Mouse (Mus musculus) limb, embryonic 14.5 days (tissue): Measurements from ENCODE around the gene Dlg2. TPM values are rescaled to one million over a fixed set of nuclear protein-coding genes. Genes with fewer than 3 reads are reported as not detected.

ENCODE experiments used
- ATAC-seq: fragments of 200-750 bp; cut with Nextera tagmentation; 2 replicates; pipeline ENCODE4 v1.8.0; 2017; ENCODE audit warnings: low read depth, moderate number of reproducible peaks, moderate TSS enrichment; ENCODE audit not compliant: low FRiP score
- DNase-seq: peaks from one replicate; pipeline ENCODE4 v3.0.0-alpha.2; 2015; ENCODE audit warnings: low spot score
- H3K27ac ChIP-seq: fragments of 300-500 bp; sonication (generic); replicated peaks from 2 replicates; pipeline ENCODE4 v1.5.1; 2014; ENCODE audit warnings: low read depth, mild to moderate bottlenecking, low read length, moderate library complexity, mixed read lengths
- H3K27me3 ChIP-seq: fragments of 300-500 bp; sonication (generic); 2 replicates; pipeline ENCODE4 v1.6.1; 2014; ENCODE audit warnings: low read length, mixed read lengths; ENCODE audit not compliant: control insufficient read depth, insufficient read depth
- H3K36me3 ChIP-seq: fragments of 300-500 bp; sonication (generic); 2 replicates; pipeline ENCODE4 v1.6.1; 2014; ENCODE audit warnings: mild to moderate bottlenecking, low read length, moderate library complexity, mixed read lengths; ENCODE audit not compliant: control insufficient read depth, insufficient read depth
- H3K4me1 ChIP-seq: fragments of 300-500 bp; sonication (generic); 2 replicates; pipeline ENCODE4 v1.6.1; 2014; ENCODE audit warnings: antibody characterized with exemption, low read length, mixed read lengths; ENCODE audit not compliant: control insufficient read depth, insufficient read depth
- H3K4me2 ChIP-seq: fragments of 300-500 bp; sonication (generic); replicated peaks from 2 replicates; pipeline ENCODE4 v1.6.1; 2014; ENCODE audit warnings: low read depth, mild to moderate bottlenecking, low read length, moderate library complexity; ENCODE audit not compliant: severe bottlenecking
- H3K4me3 ChIP-seq: fragments of 300-500 bp; sonication (generic); replicated peaks from 2 replicates; pipeline ENCODE4 v1.5.1; 2014; ENCODE audit warnings: low read length
- H3K9ac ChIP-seq: fragments of 300-500 bp; sonication (generic); 2 replicates; pipeline ENCODE4 v1.6.1; 2014; ENCODE audit warnings: mild to moderate bottlenecking, low read depth, low read length, moderate library complexity; ENCODE audit not compliant: severe bottlenecking
- H3K9me3 ChIP-seq: fragments of 300-500 bp; sonication (generic); 2 replicates; pipeline ENCODE4 v1.6.1; 2016; ENCODE audit warnings: low read length; ENCODE audit not compliant: control insufficient read depth
- POLR2A ChIP-seq: fragments of 200-500 bp; IDR thresholded peaks from 2 replicates; pipeline ENCODE4 v1.8.0; 2012; ENCODE audit warnings: inconsistent platforms, mild to moderate bottlenecking, moderate library complexity, borderline replicate concordance; ENCODE audit not compliant: insufficient read depth, insufficient read length; ENCODE audit errors: extremely low read depth
- WGBS: fragments of 180-500 bp; shearing (Covaris S2); extraction: QIAGEN DNeasy Blood & Tissue Kit; methylation state at CpG from one replicate; pipeline ENCODE4 v1.1.7; 2014; 5-methylcytosine and 5-hydroxymethylcytosine counted together
- polyA plus RNA-seq, 2 experiments: library from polyadenylated mRNA; depleted of rRNA in 1 of 2; stranded (reverse) in 1 of 2; unstranded in 1 of 2; fragments of >200 nt; fragmentation: Nextera tagmentation in 1 of 2; extraction: Ambion mirVana in 1 of 2; gene quantifications; 2 replicates each; pipeline versions ENCODE4 v1.2.1 to v1.2.3; 2012 to 2014

The Dlg2 gene
- polyA plus RNA-seq, 2 experiments = 4.6 to 7.3 TPM

DNA sequence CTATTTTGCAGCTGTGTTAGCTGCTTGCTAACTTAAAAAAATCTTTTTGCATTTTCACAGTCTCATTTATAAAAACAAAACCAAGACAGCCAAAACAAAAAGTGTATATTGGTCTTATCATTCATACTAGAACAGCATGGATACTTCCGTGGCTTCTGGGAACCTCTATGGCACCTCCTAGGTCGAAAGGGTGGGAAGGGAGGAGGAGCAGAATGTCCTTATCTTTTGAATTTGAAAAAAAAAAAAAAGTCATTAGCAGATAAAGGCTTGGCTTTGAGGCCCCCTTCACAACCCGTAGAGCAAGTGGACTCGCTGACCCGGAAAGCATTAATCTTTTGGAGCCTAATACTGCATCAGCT, 785.2 kb downstream of the Dlg2 start:
- 2% methylated on average over 5 of the region's 5 CpGs for WGBS
- Histone ChIP-seq H3K9ac (no peak overlapping the region), H3K9me3 (no peaks in the 10 kb centered on the region), H3K4me3 (peak overlapping the region; percentile 30), H3K27ac (no peak overlapping the region), H3K4me1 (no peaks in the 10 kb centered on the region), H3K4me2 (peak overlapping the region; percentile 62; the same call in 1 of the 2 replicates), H3K27me3 (peaks cover 4% of the 10 kb centered on the region; the same call in 1 of the 2 replicates), H3K36me3 (no peaks in the 10 kb centered on the region)
- DNase-seq (no peak), ATAC-seq (no peak)
- TF ChIP-seq POLR2A = no peak

DNA sequence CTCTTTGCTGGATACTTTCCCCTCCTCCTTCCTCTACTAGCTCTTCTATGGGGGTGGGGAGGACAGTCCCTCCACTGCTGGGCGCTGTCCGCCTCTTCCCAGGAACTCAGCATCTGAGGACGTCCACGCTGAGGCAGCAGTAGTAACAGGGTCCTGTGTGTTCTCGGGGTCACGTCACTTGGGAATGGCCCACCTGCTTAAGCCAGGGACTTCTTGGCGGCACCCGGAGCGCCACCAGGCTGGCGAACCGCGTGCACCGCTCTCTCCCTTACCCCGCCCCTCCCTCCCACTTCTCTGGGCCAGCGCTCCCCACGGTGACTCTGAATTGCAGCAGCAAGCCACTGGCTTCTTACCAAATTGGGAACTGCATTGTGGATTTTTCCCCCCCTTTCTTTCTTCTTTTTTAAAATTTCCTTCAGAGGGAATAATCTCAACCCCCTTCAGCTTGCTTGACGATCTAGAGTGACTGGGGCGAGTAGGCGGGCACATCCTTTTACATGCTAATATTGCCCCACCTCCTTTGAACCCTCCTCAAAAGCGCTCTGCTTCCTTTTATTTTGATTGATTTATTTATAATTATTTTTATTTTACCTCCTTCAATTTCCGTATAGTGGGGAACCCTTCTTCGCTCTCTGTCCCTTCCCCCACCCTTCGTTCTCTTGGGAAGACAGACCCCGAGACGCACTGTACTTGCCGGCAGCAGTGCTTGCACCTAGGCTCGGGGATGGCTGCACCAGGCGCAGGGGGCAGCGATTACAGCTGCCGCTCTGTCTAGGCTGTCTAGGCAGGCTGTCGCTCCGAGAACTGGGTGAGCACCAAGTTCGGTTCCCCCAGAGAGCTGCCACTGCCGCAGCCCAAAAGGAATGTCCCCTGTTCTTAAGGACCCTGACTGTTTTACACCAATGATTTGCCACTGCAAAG, 785.8 kb downstream of the Dlg2 start:
- under 1% methylated on average over 34 of the region's 34 CpGs for WGBS
- no peaks in the 10 kb centered on the region for H3K36me3 ChIP-seq
- H3K9ac ChIP-seq = no peak overlapping the region
- DNase-seq (no peak), ATAC-seq (no peak; the same call in 1 of the 2 replicates)
- H3K4me1 ChIP-seq = no peaks in the 10 kb centered on the region
- peak overlapping the region; percentile 30 for H3K4me3 ChIP-seq
- TF ChIP-seq POLR2A = no peak
- H3K27me3 ChIP-seq = peaks cover 4% of the 10 kb centered on the region; the same call in 1 of the 2 replicates
- H3K27ac ChIP-seq = no peak overlapping the region
- peak overlapping the region; percentile 62 for H3K4me2 ChIP-seq
- no peaks in the 10 kb centered on the region for H3K9me3 ChIP-seq

DNA sequence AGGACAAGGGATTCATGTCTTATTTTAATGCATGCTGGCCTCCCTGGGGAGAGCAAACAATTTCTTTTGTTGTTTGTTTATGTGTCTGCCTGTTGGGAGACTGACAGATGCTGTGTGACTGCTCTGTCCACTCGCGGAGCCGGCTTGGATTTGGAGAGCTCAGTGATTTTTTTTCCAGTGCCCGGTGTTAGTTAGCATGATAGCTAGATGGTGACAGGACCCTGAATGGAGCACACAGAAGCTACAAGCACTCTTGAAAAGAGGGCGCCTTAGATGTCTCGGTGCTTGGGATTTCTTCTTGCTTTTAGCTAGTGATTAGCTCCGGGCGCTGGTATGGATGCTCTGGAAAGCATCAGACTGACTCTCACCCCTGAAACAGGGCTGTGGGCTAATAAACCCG, 786.5 kb downstream of the Dlg2 start:
- Histone ChIP-seq H3K4me2 (peak overlapping the region; percentile 62), H3K9me3 (no peaks in the 10 kb centered on the region), H3K27me3 (peaks cover 4% of the 10 kb centered on the region; the same call in 1 of the 2 replicates), H3K4me3 (peak overlapping the region; percentile 30), H3K36me3 (no peaks in the 10 kb centered on the region), H3K4me1 (no peaks in the 10 kb centered on the region), H3K27ac (no peak overlapping the region), H3K9ac (no peak overlapping the region)
- ATAC-seq = no peak
- TF ChIP-seq POLR2A = no peak
- WGBS = 3% methylated on average over 9 of the region's 9 CpGs
- DNase-seq = no peak

DNA sequence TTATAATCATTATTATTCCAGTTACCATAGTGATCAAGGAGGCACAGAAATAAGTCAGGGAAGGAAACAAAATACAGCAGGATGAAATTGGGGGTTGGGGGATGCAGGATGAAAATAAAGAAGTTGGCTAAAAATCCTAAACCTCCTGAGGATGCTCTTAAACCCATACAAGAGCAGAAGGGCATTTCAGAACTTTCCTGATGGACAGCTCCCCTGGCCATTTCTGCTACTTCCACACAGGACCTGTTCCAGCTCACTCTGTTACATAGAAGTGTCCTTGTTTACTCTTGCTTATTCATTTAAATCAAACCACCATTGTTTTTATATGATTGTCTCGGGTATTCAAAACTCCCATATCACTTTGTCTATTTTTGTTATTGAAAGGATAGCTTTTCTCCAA, 791.3 kb downstream of the Dlg2 start:
- DNase-seq = peak; percentile 80
- Histone ChIP-seq H3K27ac (no peak overlapping the region), H3K4me3 (no peak overlapping the region), H3K27me3 (no peaks in the 10 kb centered on the region; the same call in 1 of the 2 replicates), H3K4me2 (no peak overlapping the region), H3K9me3 (no peaks in the 10 kb centered on the region), H3K9ac (no peak overlapping the region), H3K4me1 (no peaks in the 10 kb centered on the region), H3K36me3 (no peaks in the 10 kb centered on the region)
- 31% methylated on average over 1 of the region's 1 CpGs for WGBS
- no peak for ATAC-seq
- TF ChIP-seq POLR2A = no peak

DNA sequence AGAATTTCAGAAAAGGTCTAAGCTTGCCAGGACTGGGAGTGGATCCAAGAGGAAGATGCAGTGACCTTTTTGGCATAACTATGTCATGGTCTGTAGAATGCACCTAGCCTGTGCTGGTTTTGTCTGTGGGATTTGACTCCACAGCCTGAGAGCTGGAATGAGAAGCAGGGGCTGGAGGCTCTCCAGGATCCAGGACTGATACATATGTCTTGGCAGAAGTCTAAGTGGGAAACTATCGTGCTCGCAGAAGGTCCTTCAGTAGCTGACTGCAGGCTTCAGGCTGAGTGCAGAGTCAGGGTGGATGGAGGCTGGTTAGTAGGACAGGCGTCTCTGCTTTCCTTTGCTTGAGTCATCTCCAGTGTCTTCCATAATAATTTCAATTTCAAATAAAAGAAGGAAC, 807.7 kb downstream of the Dlg2 start:
- no peak for TF ChIP-seq POLR2A
- Histone ChIP-seq H3K27ac (no peak overlapping the region), H3K4me3 (no peak overlapping the region), H3K9ac (no peak overlapping the region), H3K4me2 (no peak overlapping the region), H3K27me3 (no peaks in the 10 kb centered on the region), H3K4me1 (no peaks in the 10 kb centered on the region), H3K9me3 (no peaks in the 10 kb centered on the region), H3K36me3 (no peaks in the 10 kb centered on the region)
- WGBS = 88% methylated on average over 3 of the region's 3 CpGs
- DNase-seq (no peak), ATAC-seq (no peak)

DNA sequence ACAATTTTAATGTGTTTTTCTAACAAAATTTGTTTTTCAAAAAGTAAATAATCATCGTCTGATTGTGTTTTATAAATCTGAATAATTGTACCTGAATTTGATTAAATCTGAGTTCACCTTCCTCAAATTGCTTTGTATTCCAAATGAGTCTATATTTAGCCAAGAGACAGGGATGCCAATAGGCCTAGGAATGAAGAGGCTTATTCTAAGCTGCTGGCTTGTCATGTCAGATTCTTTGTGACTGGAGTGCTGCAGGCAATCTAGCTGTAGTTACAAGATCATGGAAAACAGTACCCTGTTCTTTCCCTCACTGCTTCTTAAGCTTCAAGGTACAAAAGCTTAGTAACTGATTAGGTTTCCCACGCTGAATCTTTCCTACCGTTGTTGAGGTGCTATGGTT, 811.9 kb downstream of the Dlg2 start:
- no peaks in the 10 kb centered on the region for H3K27me3 ChIP-seq
- no peaks in the 10 kb centered on the region for H3K4me1 ChIP-seq
- no peak for TF ChIP-seq POLR2A
- no peaks in the 10 kb centered on the region for H3K9me3 ChIP-seq
- WGBS = 86% methylated on average over 3 of the region's 3 CpGs
- no peak overlapping the region for H3K4me3 ChIP-seq
- no peak overlapping the region for H3K27ac ChIP-seq
- no peak for DNase-seq
- no peak for ATAC-seq
- H3K36me3 ChIP-seq = no peaks in the 10 kb centered on the region
- no peak overlapping the region for H3K4me2 ChIP-seq
- H3K9ac ChIP-seq = no peak overlapping the region
